Mouse (Mus musculus): ENCODE measurements around the gene Tmem60. TPM values are rescaled to one million over a fixed set of nuclear protein-coding genes. Genes with fewer than 3 reads are reported as not detected.

Gene Tmem60
- polyA plus RNA-seq, 1 experiment: 84.1 TPM

- H3K36me3 ChIP-seq (ENCODE audit: control insufficient read depth, insufficient read depth, low read length): no peaks in the 10 kb centered on the region
- no peaks in the 10 kb centered on the region for H3K4me1 ChIP-seq (ENCODE audit: control insufficient read depth, insufficient read depth, low read length)
- no peak overlapping the region for H3K27ac ChIP-seq (ENCODE audit: control insufficient read depth, insufficient read depth, low read depth, low read length)
- no peak for TF ChIP-seq CTCF (IDR thresholded peaks at IDR 0.05; ENCODE audit: control insufficient read depth, insufficient read depth, insufficient replicate concordance, low read depth, low read length)
- TF ChIP-seq POLR2A (IDR thresholded peaks at IDR 0.05; ENCODE audit: control insufficient read depth, low read depth, low read length): no peak
- H3K27me3 ChIP-seq (ENCODE audit: control insufficient read depth, insufficient read depth, low read length): no peaks in the 10 kb centered on the region
- H3K4me3 ChIP-seq (ENCODE audit: control insufficient read depth, low read depth, low read length): no peak overlapping the region
These were observed 29.8 kb downstream of the Tmem60 start for GRCm38 (mm10) chr5:20911741-20912140.

- Histone ChIP-seq H3K4me3 (ENCODE audit: control insufficient read depth, low read depth, low read length) (no peak overlapping the region), H3K27me3 (ENCODE audit: control insufficient read depth, insufficient read depth, low read length) (no peaks in the 10 kb centered on the region), H3K36me3 (ENCODE audit: control insufficient read depth, insufficient read depth, low read length) (no peaks in the 10 kb centered on the region), H3K4me1 (ENCODE audit: control insufficient read depth, insufficient read depth, low read length) (no peaks in the 10 kb centered on the region), H3K27ac (ENCODE audit: control insufficient read depth, insufficient read depth, low read depth, low read length) (no peak overlapping the region)
- TF ChIP-seq POLR2A (IDR thresholded peaks at IDR 0.05; ENCODE audit: control insufficient read depth, low read depth, low read length) (no peak), CTCF (IDR thresholded peaks at IDR 0.05; ENCODE audit: control insufficient read depth, insufficient read depth, insufficient replicate concordance, low read depth, low read length) (no peak)
These were observed 31.6 kb downstream of the Tmem60 start for GRCm38 (mm10) chr5:20913372-20914275.

GRCm38 (mm10) chr5:20918967-20919366 is 37.0 kb downstream of the Tmem60 start:
- Histone ChIP-seq H3K4me1 (ENCODE audit: control insufficient read depth, insufficient read depth, low read length) (no peaks in the 10 kb centered on the region), H3K27ac (ENCODE audit: control insufficient read depth, insufficient read depth, low read depth, low read length) (no peak overlapping the region), H3K27me3 (ENCODE audit: control insufficient read depth, insufficient read depth, low read length) (no peaks in the 10 kb centered on the region), H3K36me3 (ENCODE audit: control insufficient read depth, insufficient read depth, low read length) (no peaks in the 10 kb centered on the region), H3K4me3 (ENCODE audit: control insufficient read depth, low read depth, low read length) (no peak overlapping the region)
- TF ChIP-seq CTCF (IDR thresholded peaks at IDR 0.05; ENCODE audit: control insufficient read depth, insufficient read depth, insufficient replicate concordance, low read depth, low read length) (no peak), POLR2A (IDR thresholded peaks at IDR 0.05; ENCODE audit: control insufficient read depth, low read depth, low read length) (no peak)

GRCm38 (mm10) chr5:20919566-20919965 is 37.6 kb downstream of the Tmem60 start:
- Histone ChIP-seq H3K27me3 (ENCODE audit: control insufficient read depth, insufficient read depth, low read length) (no peaks in the 10 kb centered on the region), H3K27ac (ENCODE audit: control insufficient read depth, insufficient read depth, low read depth, low read length) (no peak overlapping the region), H3K4me3 (ENCODE audit: control insufficient read depth, low read depth, low read length) (no peak overlapping the region), H3K36me3 (ENCODE audit: control insufficient read depth, insufficient read depth, low read length) (no peaks in the 10 kb centered on the region), H3K4me1 (ENCODE audit: control insufficient read depth, insufficient read depth, low read length) (no peaks in the 10 kb centered on the region)
- TF ChIP-seq CTCF (IDR thresholded peaks at IDR 0.05; ENCODE audit: control insufficient read depth, insufficient read depth, insufficient replicate concordance, low read depth, low read length) (no peak), POLR2A (IDR thresholded peaks at IDR 0.05; ENCODE audit: control insufficient read depth, low read depth, low read length) (no peak)

- TF ChIP-seq CTCF (IDR thresholded peaks at IDR 0.05; ENCODE audit: control insufficient read depth, insufficient read depth, insufficient replicate concordance, low read depth, low read length): no peak
- H3K4me3 ChIP-seq (ENCODE audit: control insufficient read depth, low read depth, low read length): no peak overlapping the region
- H3K27ac ChIP-seq (ENCODE audit: control insufficient read depth, insufficient read depth, low read depth, low read length): no peak overlapping the region
- H3K27me3 ChIP-seq (ENCODE audit: control insufficient read depth, insufficient read depth, low read length): no peaks in the 10 kb centered on the region
- H3K36me3 ChIP-seq (ENCODE audit: control insufficient read depth, insufficient read depth, low read length): no peaks in the 10 kb centered on the region
- H3K4me1 ChIP-seq (ENCODE audit: control insufficient read depth, insufficient read depth, low read length): no peaks in the 10 kb centered on the region
These were observed 42.6 kb downstream of the Tmem60 start for GRCm38 (mm10) chr5:20924608-20925007.

- TF ChIP-seq CTCF (IDR thresholded peaks at IDR 0.05; ENCODE audit: control insufficient read depth, insufficient read depth, insufficient replicate concordance, low read depth, low read length) (no peak), POLR2A (IDR thresholded peaks at IDR 0.05; ENCODE audit: control insufficient read depth, low read depth, low read length) (no peak)
These were observed 43.5 kb downstream of the Tmem60 start for GRCm38 (mm10) chr5:20925451-20925850.

GRCm38 (mm10) chr5:20929669-20930151 is 47.7 kb downstream of the Tmem60 start:
- Histone ChIP-seq H3K4me3 (ENCODE audit: control insufficient read depth, low read depth, low read length) (no peak overlapping the region), H3K4me1 (ENCODE audit: control insufficient read depth, insufficient read depth, low read length) (no peaks in the 10 kb centered on the region), H3K27me3 (ENCODE audit: control insufficient read depth, insufficient read depth, low read length) (no peaks in the 10 kb centered on the region), H3K27ac (ENCODE audit: control insufficient read depth, insufficient read depth, low read depth, low read length) (no peak overlapping the region), H3K36me3 (ENCODE audit: control insufficient read depth, insufficient read depth, low read length) (no peaks in the 10 kb centered on the region)
- TF ChIP-seq POLR2A (IDR thresholded peaks at IDR 0.05; ENCODE audit: control insufficient read depth, low read depth, low read length) (no peak), CTCF (IDR thresholded peaks at IDR 0.05; ENCODE audit: control insufficient read depth, insufficient read depth, insufficient replicate concordance, low read depth, low read length) (no peak)

More at GRCm38 (mm10) chr5:20925451-20925850, 43.5 kb downstream of the Tmem60 start:
- no peaks in the 10 kb centered on the region for H3K27me3 ChIP-seq (ENCODE audit: control insufficient read depth, insufficient read depth, low read length)
- no peak overlapping the region for H3K27ac ChIP-seq (ENCODE audit: control insufficient read depth, insufficient read depth, low read depth, low read length)
- no peaks in the 10 kb centered on the region for H3K36me3 ChIP-seq (ENCODE audit: control insufficient read depth, insufficient read depth, low read length)
- no peak overlapping the region for H3K4me3 ChIP-seq (ENCODE audit: control insufficient read depth, low read depth, low read length)
- no peaks in the 10 kb centered on the region for H3K4me1 ChIP-seq (ENCODE audit: control insufficient read depth, insufficient read depth, low read length)

All from testis, adult 2 months (tissue).